Mouse (Mus musculus) embryonic fibroblast, embryonic 13.5 days (primary cell): ENCODE measurements around the gene Urb1.

ENCODE experiments used
- CTCF ChIP-seq: IDR thresholded peaks from 2 replicates; pipeline ENCODE4 v1.5.1; 2011; ENCODE audit warnings: mild to moderate bottlenecking, control low read depth, low read length, moderate library complexity, borderline replicate concordance; ENCODE audit not compliant: insufficient read depth
- POLR2A ChIP-seq: IDR thresholded peaks from 2 replicates; pipeline ENCODE4 v1.6.1; 2011; ENCODE audit warnings: low read depth, mild to moderate bottlenecking, control low read depth, low read length, moderate library complexity

DNA sequence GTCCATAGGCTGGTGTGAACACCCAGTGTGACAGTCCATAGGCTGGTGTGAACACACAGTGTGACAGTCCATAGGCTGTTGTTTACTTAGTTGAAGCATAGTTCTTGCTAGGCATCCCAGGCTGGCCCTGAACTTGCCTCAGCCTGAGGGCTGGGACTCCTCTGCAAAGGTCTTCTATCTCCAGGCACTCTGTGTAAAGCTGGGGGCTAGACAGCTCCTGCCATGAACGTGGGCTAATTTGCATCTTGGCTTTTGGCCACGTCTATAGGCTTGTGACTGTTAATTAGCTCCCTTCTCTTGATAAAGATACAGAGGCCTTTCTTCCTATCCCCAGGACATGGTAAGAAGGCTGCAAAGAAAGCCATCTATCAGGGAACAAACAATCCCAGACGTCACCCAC lies 50.9 kb downstream of the Urb1 start:
- no peak for TF ChIP-seq CTCF
- TF ChIP-seq POLR2A, result no peak
